Mouse (Mus musculus) embryo, embryonic 11.5 days (tissue): ENCODE results near the gene Tjp1.

Experiments used
- DNase-seq: peaks from one replicate; pipeline ENCODE4 v3.0.0-alpha.2; 2012; ENCODE audit warnings: low read depth, low spot score

Gene Tjp1

GRCm38 (mm10) chr7:65389539-65389938, 138.0 kb downstream of the Tjp1 start:
- no peak for DNase-seq

- no peak for DNase-seq
Measured at GRCm38 (mm10) chr7:65388243-65389013, 139.2 kb downstream of the Tjp1 start.

GRCm38 (mm10) chr7:65387560-65388175, 139.9 kb downstream of the Tjp1 start:
- no peak for DNase-seq

- no peak for DNase-seq
Measured at GRCm38 (mm10) chr7:65384775-65385174, 142.8 kb downstream of the Tjp1 start.

- DNase-seq: no peak
Measured at GRCm38 (mm10) chr7:65382515-65383283, 144.9 kb downstream of the Tjp1 start.

- DNase-seq: no peak
Measured at GRCm38 (mm10) chr7:65381896-65382295, 145.7 kb downstream of the Tjp1 start.

GRCm38 (mm10) chr7:65380716-65381115, 146.9 kb downstream of the Tjp1 start:
- no peak for DNase-seq

- no peak for DNase-seq
Measured at GRCm38 (mm10) chr7:65378818-65379565, 148.6 kb downstream of the Tjp1 start.

- DNase-seq: no peak
Measured at GRCm38 (mm10) chr7:65377521-65377920, 150.1 kb downstream of the Tjp1 start.

GRCm38 (mm10) chr7:65375621-65376020, 152.0 kb downstream of the Tjp1 start:
- no peak for DNase-seq

GRCm38 (mm10) chr7:65375176-65375575, 152.4 kb downstream of the Tjp1 start:
- DNase-seq: no peak

- no peak for DNase-seq
Measured at GRCm38 (mm10) chr7:65373336-65373735, 154.2 kb downstream of the Tjp1 start.

- DNase-seq: no peak
Measured at GRCm38 (mm10) chr7:65371765-65372164, 155.8 kb downstream of the Tjp1 start.

GRCm38 (mm10) chr7:65370787-65371616, 156.6 kb downstream of the Tjp1 start:
- peak; percentile 77 for DNase-seq

GRCm38 (mm10) chr7:65370381-65370786, 157.2 kb downstream of the Tjp1 start:
- DNase-seq: no peak

GRCm38 (mm10) chr7:65369101-65369500, 158.5 kb downstream of the Tjp1 start:
- no peak for DNase-seq

GRCm38 (mm10) chr7:65367386-65368245, 160.0 kb downstream of the Tjp1 start:
- no peak for DNase-seq

- DNase-seq: no peak
Measured at GRCm38 (mm10) chr7:65366153-65366552, 161.4 kb downstream of the Tjp1 start.

- DNase-seq: no peak
Measured at GRCm38 (mm10) chr7:65365560-65365959, 162.0 kb downstream of the Tjp1 start.

GRCm38 (mm10) chr7:65360278-65360677, 167.3 kb downstream of the Tjp1 start:
- no peak for DNase-seq
